Mouse (Mus musculus) thymus, adult 2 months (tissue): ENCODE data around the gene Tom1.

Experiments used
- CTCF ChIP-seq: fragments of 200-500 bp; IDR thresholded peaks from 2 replicates; pipeline ENCODE4 v1.5.1; 2012; ENCODE audit warnings: mild to moderate bottlenecking, control low read depth, low read length, moderate library complexity, borderline replicate concordance; ENCODE audit not compliant: control insufficient read depth, poor library complexity, insufficient read depth; ENCODE audit errors: extremely low read depth
- POLR2A ChIP-seq: fragments of 200-500 bp; IDR thresholded peaks from 2 replicates; pipeline ENCODE4 v1.6.1; 2012; ENCODE audit warnings: mild to moderate bottlenecking, low read length, control low read depth, moderate library complexity; ENCODE audit not compliant: control insufficient read depth, poor library complexity, insufficient read depth; ENCODE audit errors: extremely low read depth

DNA sequence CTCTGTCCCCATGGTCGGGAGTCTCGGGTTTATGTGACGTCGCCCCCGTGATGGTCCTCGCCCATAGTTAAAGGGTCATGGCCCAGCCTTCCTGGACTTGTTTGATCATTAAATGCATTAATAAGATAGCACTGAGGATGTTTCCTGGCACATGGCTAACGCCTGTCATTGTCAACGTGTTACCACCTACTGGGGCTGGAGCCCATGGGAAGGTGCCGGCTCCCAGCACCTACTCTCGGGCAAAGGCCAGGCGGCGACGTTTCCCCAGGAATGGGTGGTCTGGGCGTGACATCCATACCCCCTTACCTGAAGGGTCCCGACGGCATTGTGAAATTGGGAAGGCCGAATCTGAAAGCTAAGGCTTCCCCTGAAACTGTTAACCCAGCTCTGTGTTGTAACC, 780 bp downstream of the Tom1 start:
- TF ChIP-seq POLR2A = no peak
- TF ChIP-seq CTCF = no peak
